Mouse (Mus musculus): ENCODE data around the gene Zfp787. TPM values are rescaled to one million over a fixed set of nuclear protein-coding genes. Genes with fewer than 3 reads are reported as not detected.
A peak's percentile ranks its signal among the peaks of the same experiment; 100 is the strongest.

Gene Zfp787
- total and polyA plus RNA-seq, 3 experiments, result 22.7 to 28.8 TPM; not detected in 1

DNA sequence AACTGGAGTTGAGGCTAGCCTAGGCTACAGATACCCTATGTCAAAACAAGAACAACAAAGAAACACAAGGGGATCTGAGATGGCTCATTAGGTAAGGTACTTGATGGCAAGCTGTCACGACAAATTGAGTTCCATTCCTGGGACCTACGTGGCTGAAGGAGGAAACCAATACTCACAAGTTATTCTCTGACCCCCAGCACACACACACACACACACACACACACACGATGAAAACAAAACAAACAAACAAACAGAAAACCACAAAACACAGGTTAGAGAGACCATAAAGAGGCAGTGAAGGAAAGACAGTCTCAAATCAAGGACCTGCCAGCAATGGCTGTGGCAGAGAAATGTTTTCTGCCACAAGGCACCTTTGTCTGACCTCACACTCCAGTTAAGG lies 41.0 kb upstream of the Zfp787 start, which contains the start of gene Galp:
Gene Galp (plus strand): TSS at position 301 of the 400 bp plus-strand sequence.
- Histone ChIP-seq H3K79me2 (ENCODE audit: control insufficient read depth, insufficient read depth, low read length, poor library complexity) (no peaks in the 10 kb centered on the region), H3K9me3 (replicated peaks; ENCODE audit: insufficient read depth, low read length) (no peaks in the 10 kb centered on the region), H3K27ac (ENCODE audit: control insufficient read depth, low read depth, low read length) (no peak within 1 kb of the TSS), H3K4me3 (ENCODE audit: control insufficient read depth in 1 of 2, insufficient read depth in 1 of 2, low read depth in 2 of 2, low read length in 2 of 2) (no peak within 1 kb of the TSS), H3K27me3 (ENCODE audit: control insufficient read depth in 1 of 2, insufficient read depth in 2 of 2, low read length in 2 of 2) (no peaks in the 10 kb centered on the region), H3K9ac (ENCODE audit: control insufficient read depth, low read depth, low read length, poor library complexity, severe bottlenecking) (no peak within 1 kb of the TSS), H3K36me3 (ENCODE audit: control insufficient read depth in 1 of 2, insufficient read depth in 2 of 2, low read length in 2 of 2) (no peaks in the 10 kb centered on the region), H3K4me1 (ENCODE audit: control insufficient read depth in 1 of 2, insufficient read depth in 2 of 2, low read length in 2 of 2) (no peaks in the 10 kb centered on the region)
- no peak for DNase-seq (ENCODE audit: low read depth, low spot score)
- TF ChIP-seq EP300 (IDR thresholded peaks at IDR 0.05; ENCODE audit: low read depth in 1 of 2, low read length in 2 of 2) (no peak), BHLHE40 (IDR thresholded peaks at IDR 0.05; ENCODE audit: borderline replicate concordance, low read depth, low read length) (no peak), MYC (IDR thresholded peaks at IDR 0.05; ENCODE audit: low read depth, low read length) (no peak), NELFE (IDR thresholded peaks at IDR 0.05; ENCODE audit: low read depth, low read length) (no peak), USF1 (IDR thresholded peaks at IDR 0.05; ENCODE audit: low read depth, low read length) (no peak)

GRCm38 (mm10) chr7:6195777-6196176 lies 40.0 kb upstream of the Zfp787 start:
- no peak overlapping the region for H3K9ac ChIP-seq (ENCODE audit: control insufficient read depth, low read depth, low read length, poor library complexity, severe bottlenecking)
- no peaks in the 10 kb centered on the region for H3K9me3 ChIP-seq (replicated peaks; ENCODE audit: insufficient read depth, low read length)
- H3K4me3 ChIP-seq (ENCODE audit: control insufficient read depth in 1 of 2, insufficient read depth in 1 of 2, low read depth in 2 of 2, low read length in 2 of 2), result no peak overlapping the region
- no peaks in the 10 kb centered on the region for H3K27me3 ChIP-seq (ENCODE audit: control insufficient read depth in 1 of 2, insufficient read depth in 2 of 2, low read length in 2 of 2)
- no peak overlapping the region for H3K27ac ChIP-seq (ENCODE audit: control insufficient read depth, low read depth, low read length)
- TF ChIP-seq UBTF (IDR thresholded peaks at IDR 0.05; ENCODE audit: borderline replicate concordance, insufficient read depth, low read depth, low read length), result no peak
- TF ChIP-seq MAX (IDR thresholded peaks at IDR 0.05; ENCODE audit: low read length), result no peak
- TF ChIP-seq SIN3A (IDR thresholded peaks at IDR 0.05; ENCODE audit: low read length), result no peak
- TF ChIP-seq SMC3 (IDR thresholded peaks at IDR 0.05; ENCODE audit: low read depth, low read length), result peak; percentile 44
- TF ChIP-seq ZKSCAN1 (IDR thresholded peaks at IDR 0.05; ENCODE audit: low read depth, low read length), result no peak
- TF ChIP-seq MEF2A (IDR thresholded peaks at IDR 0.05; ENCODE audit: extremely low read depth, insufficient replicate concordance, low read depth, low read length, poor library complexity, severe bottlenecking), result no peak
- no peak for TF ChIP-seq MAZ (IDR thresholded peaks at IDR 0.05; ENCODE audit: low read depth, low read length)
- TF ChIP-seq MYC (IDR thresholded peaks at IDR 0.05; ENCODE audit: low read depth, low read length), result no peak
- TF ChIP-seq RCOR1 (IDR thresholded peaks at IDR 0.05; ENCODE audit: low read depth, low read length), result no peak
- TF ChIP-seq JUND (IDR thresholded peaks at IDR 0.05; ENCODE audit: low read depth, low read length), result no peak
- no peak for TF ChIP-seq USF1 (IDR thresholded peaks at IDR 0.05; ENCODE audit: low read depth, low read length)
- peak; percentile 59 to 63 (median 59) for TF ChIP-seq CTCF (IDR thresholded peaks at IDR 0.05 in 2 of 3, conservative IDR thresholded peaks at IDR 0.05 in 1 of 3; ENCODE audit: control insufficient read depth in 1 of 3, insufficient read depth in 1 of 3, low read depth in 2 of 3, low read length in 3 of 3, poor library complexity in 1 of 3, severe bottlenecking in 1 of 3)
- no peak for TF ChIP-seq MXI1 (IDR thresholded peaks at IDR 0.05; ENCODE audit: low read depth, low read length)
- TF ChIP-seq TBP (IDR thresholded peaks at IDR 0.05; ENCODE audit: low read depth, low read length), result no peak
- no peak for TF ChIP-seq GATA1 (IDR thresholded peaks at IDR 0.05; ENCODE audit: low read depth, low read length)
- no peak for TF ChIP-seq CHD1 (IDR thresholded peaks at IDR 0.05; ENCODE audit: low read depth, low read length)
- TF ChIP-seq EP300 (IDR thresholded peaks at IDR 0.05; ENCODE audit: low read depth in 1 of 2, low read length in 2 of 2), result no peak
- TF ChIP-seq ZNF384 (IDR thresholded peaks at IDR 0.05; ENCODE audit: low read depth, low read length), result no peak
- TF ChIP-seq POLR2AphosphoS5 (IDR thresholded peaks at IDR 0.05; ENCODE audit: borderline replicate concordance, low read depth, low read length), result no peak
- TF ChIP-seq TCF12 (IDR thresholded peaks at IDR 0.05; ENCODE audit: low read depth, low read length), result no peak
- TF ChIP-seq TAL1 (IDR thresholded peaks at IDR 0.05; ENCODE audit: low read length), result no peak
- TF ChIP-seq ZC3H11A (IDR thresholded peaks at IDR 0.05; ENCODE audit: low read depth, low read length), result no peak
- peak; percentile 9 for TF ChIP-seq RAD21 (IDR thresholded peaks at IDR 0.05; ENCODE audit: low read depth, low read length)
- no peaks in the 10 kb centered on the region for H3K79me2 ChIP-seq (ENCODE audit: control insufficient read depth, insufficient read depth, low read length, poor library complexity)
- no peaks in the 10 kb centered on the region for H3K4me1 ChIP-seq (ENCODE audit: control insufficient read depth in 1 of 2, insufficient read depth in 2 of 2, low read length in 2 of 2)
- no peaks in the 10 kb centered on the region for H3K36me3 ChIP-seq (ENCODE audit: control insufficient read depth in 1 of 2, insufficient read depth in 2 of 2, low read length in 2 of 2)
- DNase-seq (ENCODE audit: low read depth, low spot score), result peak; percentile 43

All from MEL (cell line).